Mouse (Mus musculus) spleen, postnatal 4 days (tissue): ENCODE data around the gene Krt39.

Source experiments
- DNase-seq, 2 experiments: peaks; one replicate each; pipeline ENCODE4 v3.0.0; 2022; ENCODE audit warnings: low spot score in 2 of 2

The Krt39 gene

GRCm38 (mm10) chr11:99521288-99521860 is at the start of gene Krt39:
Krt39 (minus strand) TSS chr11:99521338.
- no peak for DNase-seq

- no peak for DNase-seq
Observed at GRCm38 (mm10) chr11:99566530-99566929, 45.4 kb upstream of the Krt39 start, which contains the start of gene Krtap3-1. Krtap3-1 (minus strand) TSS chr11:99566630.

GRCm38 (mm10) chr11:99562580-99562979 is 41.4 kb upstream of the Krt39 start:
- DNase-seq, result no peak

GRCm38 (mm10) chr11:99559366-99559765 is 38.2 kb upstream of the Krt39 start, which contains the start of gene Gm11939:
Gm11939 (minus strand) TSS chr11:99559466.
- no peak for DNase-seq

GRCm38 (mm10) chr11:99557976-99558745 is 37.0 kb upstream of the Krt39 start:
- no peak for DNase-seq

- no peak for DNase-seq
Observed at GRCm38 (mm10) chr11:99556753-99557152, 35.6 kb upstream of the Krt39 start, which contains the start of gene Krtap3-2. Krtap3-2 (minus strand) TSS chr11:99556853.

GRCm38 (mm10) chr11:99556195-99556594 is 35.1 kb upstream of the Krt39 start:
- DNase-seq, result no peak

GRCm38 (mm10) chr11:99550765-99551164 is 29.6 kb upstream of the Krt39 start, which contains the start of gene Krtap3-3:
Krtap3-3 (minus strand) TSS chr11:99550865.
- DNase-seq, result no peak

- DNase-seq, result no peak
Observed at GRCm38 (mm10) chr11:99547892-99548291, 26.8 kb upstream of the Krt39 start.

- no peak for DNase-seq
Observed at GRCm38 (mm10) chr11:99539721-99540120, 18.6 kb upstream of the Krt39 start.

- no peak for DNase-seq
Observed at GRCm38 (mm10) chr11:99514098-99514497, 7.0 kb downstream of the Krt39 start.

GRCm38 (mm10) chr11:99500095-99500805 is 20.9 kb downstream of the Krt39 start:
- no peak for DNase-seq

- no peak for DNase-seq
Observed at GRCm38 (mm10) chr11:99496460-99496859, 24.7 kb downstream of the Krt39 start.

- DNase-seq, result no peak
Observed at GRCm38 (mm10) chr11:99494741-99495140, 26.4 kb downstream of the Krt39 start.

- DNase-seq, result no peak
Observed at GRCm38 (mm10) chr11:99493574-99493850, 27.6 kb downstream of the Krt39 start.

GRCm38 (mm10) chr11:99492733-99493573 is 28.2 kb downstream of the Krt39 start, which contains the start of gene Krt23:
Krt23 (minus strand) TSS chr11:99493137.
- DNase-seq, result no peak

- no peak for DNase-seq
Observed at GRCm38 (mm10) chr11:99491040-99491439, 30.1 kb downstream of the Krt39 start.

GRCm38 (mm10) chr11:99490624-99491023 is 30.5 kb downstream of the Krt39 start:
- DNase-seq, result no peak

GRCm38 (mm10) chr11:99489233-99489632 is 31.9 kb downstream of the Krt39 start:
- DNase-seq, result no peak

GRCm38 (mm10) chr11:99474981-99475380 is 46.2 kb downstream of the Krt39 start:
- no peak for DNase-seq

GRCm38 (mm10) chr11:99473433-99473832 is 47.7 kb downstream of the Krt39 start:
- no peak for DNase-seq

- no peak for DNase-seq
Observed at GRCm38 (mm10) chr11:99472405-99472804, 48.7 kb downstream of the Krt39 start.
